Mouse (Mus musculus) ovary, postnatal 36 days (tissue): ENCODE results near the gene Spata32.
"Not testable (repeated sequence)": the region's sequence is repeated elsewhere in the genome, so short reads cannot be mapped to it uniquely, and the experiment has no call there.

Experiments
- DNase-seq: peaks from one replicate; pipeline ENCODE4 v3.0.0; 2022; ENCODE audit warnings: low spot score, mixed read lengths

The Spata32 gene

DNA sequence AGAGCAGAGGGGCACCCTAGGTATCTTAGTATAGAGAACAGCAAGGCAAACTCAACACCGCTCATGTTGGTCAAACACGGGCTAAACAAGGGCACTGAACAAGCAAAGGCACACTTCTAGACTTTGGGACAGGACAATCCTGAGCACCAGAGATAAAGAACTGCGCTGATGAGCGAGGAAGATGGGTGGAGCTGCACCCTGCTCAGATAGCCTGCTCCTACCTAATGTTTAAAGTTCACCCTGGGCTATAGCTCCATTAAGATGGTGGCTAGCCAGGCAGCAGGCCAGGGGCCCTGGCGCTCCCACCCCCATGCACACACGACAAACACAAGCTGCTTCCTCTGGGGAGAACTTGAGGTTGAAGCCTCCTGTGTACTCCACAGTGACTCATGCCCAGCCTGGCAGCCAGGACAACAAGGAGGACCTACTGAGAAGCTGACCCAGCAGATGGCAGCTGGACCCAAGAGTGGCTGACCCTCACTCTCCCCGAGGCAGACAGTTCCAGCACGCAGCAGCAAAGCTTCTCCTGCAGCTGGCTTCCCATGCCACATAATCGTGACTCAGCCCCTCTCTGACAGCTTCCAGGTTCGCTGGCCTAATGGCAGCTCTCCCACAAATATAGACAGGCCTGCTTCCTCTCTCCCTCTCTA is 28.0 kb upstream of the Spata32 start:
- peak; percentile 35 for DNase-seq

GRCm38 (mm10) chr11:103244856-103245255 is 26.6 kb upstream of the Spata32 start:
- DNase-seq, result no peak

- no peak for DNase-seq
Observed at GRCm38 (mm10) chr11:103240740-103241139, 22.5 kb upstream of the Spata32 start.

GRCm38 (mm10) chr11:103237757-103238156 is 19.5 kb upstream of the Spata32 start:
- DNase-seq, result no peak

DNA sequence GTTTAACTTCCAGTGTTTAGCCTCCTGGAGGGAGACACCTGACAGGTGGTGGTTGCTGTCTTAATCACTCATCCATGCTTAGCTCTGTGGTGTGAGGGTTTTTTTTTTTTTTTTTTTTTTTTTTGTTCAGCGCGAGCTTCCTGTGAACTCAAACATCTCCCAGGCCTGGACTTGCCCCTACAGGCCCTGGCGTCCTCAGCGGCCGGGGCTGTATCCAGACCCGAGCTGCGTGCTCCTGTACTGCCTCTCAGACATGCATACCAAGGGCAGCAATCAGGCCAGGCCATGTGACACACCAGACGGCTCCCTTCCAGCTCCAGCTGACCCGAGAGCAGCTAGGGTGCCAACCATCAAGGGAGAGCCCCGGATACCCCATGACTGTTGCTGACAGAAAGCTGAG is 18.7 kb upstream of the Spata32 start:
- DNase-seq, result no peak

DNA sequence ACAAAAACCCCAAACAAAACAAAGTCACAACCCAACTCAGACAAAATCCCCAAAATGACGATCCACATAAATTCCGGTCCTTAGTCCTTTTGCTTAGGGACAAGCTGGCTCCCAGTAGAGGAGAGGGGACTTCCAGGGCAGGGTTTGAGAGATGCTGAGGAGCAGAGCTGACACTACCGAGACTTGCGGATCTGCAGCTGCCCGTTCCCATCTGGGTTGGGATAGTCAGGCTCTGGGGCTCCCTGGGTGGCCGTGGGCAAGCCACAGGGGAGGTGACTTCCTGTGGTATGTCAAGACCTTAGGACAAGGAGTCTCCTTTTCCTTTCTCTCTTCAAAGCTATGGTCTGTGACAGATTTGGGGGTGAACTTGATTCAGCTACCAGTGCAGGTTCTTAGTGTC is 18.2 kb upstream of the Spata32 start:
- DNase-seq, result no peak

- DNase-seq, result no peak
Observed at GRCm38 (mm10) chr11:103235702-103236101, 17.5 kb upstream of the Spata32 start.

- no peak for DNase-seq
Observed at GRCm38 (mm10) chr11:103234447-103234846, 16.2 kb upstream of the Spata32 start.

- DNase-seq, result peak; percentile 81
Observed at GRCm38 (mm10) chr11:103232966-103233365, 14.7 kb upstream of the Spata32 start.

- no peak for DNase-seq
Observed at GRCm38 (mm10) chr11:103231367-103231766, 13.1 kb upstream of the Spata32 start.

DNA sequence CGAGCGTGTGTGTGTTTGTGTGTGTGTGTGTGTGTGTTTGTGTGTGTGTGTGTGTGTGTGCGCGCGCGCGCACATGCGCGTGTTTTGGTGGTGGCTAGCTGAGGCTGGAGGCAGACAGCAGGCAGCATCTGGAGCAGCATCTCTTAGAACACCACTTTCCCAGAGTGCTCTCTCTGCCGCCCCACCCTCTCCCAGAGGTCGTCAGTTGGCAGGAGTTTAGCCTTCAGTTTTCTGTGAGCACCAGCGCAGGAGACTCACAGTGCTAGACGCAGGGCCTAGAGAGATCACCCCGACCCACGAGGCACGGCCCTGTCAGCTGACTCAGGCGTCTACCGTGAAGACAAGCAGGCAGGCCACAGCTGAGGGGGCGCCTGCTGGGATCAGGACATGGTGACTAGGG is 12.4 kb upstream of the Spata32 start:
- DNase-seq, result no peak

DNA sequence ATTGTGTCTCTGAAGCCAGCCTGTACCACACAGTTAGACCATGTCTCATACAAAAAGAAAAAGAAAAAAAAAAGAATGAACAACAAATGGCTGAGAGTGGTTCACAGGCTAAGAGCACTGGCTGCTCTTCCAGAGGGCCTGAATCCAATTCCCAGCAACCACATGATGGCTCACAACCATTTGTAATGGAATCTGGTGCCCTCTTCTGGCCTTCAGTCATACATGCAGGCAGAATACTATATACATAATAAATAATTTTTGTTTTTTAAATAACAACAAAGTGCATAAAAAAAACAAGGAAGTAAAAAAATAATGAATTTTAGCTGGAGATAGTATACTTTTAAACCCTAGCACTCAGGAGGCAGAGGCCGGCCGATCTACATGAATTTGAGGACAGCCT is 11.4 kb upstream of the Spata32 start:
- no peak for DNase-seq

DNA sequence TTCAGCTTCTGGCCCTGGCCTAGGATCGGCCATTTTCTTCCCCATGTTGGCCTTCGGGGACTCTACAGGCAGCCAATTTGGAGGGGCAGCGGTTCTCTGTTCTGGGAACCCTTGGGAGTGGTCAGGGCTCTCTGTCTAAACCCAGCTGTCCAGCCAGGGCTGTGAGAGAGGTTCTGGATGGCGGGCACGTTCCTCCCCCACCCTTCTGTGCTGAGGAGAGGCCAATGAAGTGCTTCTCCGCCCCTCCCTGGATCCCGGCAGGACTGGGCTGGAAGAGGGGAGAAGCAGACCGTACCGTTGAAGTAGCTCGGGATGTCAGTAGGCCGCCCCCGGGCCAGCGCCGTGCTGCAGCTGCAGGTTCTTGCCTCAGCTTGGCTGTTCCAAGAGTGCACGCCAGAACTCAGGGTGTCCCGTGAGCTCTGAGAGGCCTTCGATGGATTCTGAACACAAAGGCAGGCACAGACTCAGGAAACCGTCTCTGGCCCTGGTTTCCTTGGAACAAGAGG is 5.8 kb upstream of the Spata32 start:
- no peak for DNase-seq

GRCm38 (mm10) chr11:103223444-103223843 is 5.2 kb upstream of the Spata32 start:
- DNase-seq, result no peak

- not testable (repeated sequence) for DNase-seq
Observed at GRCm38 (mm10) chr11:103222718-103223117, 4.5 kb upstream of the Spata32 start.

DNA sequence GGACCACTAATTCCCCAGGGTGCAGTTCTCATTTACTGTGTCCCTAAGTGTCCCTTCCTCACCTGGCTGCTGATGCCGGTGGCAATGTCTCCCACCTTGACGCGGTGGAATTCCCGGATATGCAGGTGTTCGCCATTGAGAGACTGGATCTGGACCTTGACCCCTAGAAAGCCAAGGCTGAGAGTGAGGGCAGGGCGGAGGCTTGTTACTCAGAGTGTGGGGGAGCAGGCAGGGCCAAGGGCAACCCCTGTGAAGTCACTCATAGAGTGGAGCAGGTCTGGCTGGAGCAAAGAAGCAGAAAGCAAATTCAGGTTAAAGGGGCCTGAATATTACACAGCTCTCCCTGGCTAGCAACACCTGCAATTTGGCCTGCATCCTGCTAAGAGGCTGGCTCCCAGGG is 3.2 kb upstream of the Spata32 start:
- no peak for DNase-seq

DNA sequence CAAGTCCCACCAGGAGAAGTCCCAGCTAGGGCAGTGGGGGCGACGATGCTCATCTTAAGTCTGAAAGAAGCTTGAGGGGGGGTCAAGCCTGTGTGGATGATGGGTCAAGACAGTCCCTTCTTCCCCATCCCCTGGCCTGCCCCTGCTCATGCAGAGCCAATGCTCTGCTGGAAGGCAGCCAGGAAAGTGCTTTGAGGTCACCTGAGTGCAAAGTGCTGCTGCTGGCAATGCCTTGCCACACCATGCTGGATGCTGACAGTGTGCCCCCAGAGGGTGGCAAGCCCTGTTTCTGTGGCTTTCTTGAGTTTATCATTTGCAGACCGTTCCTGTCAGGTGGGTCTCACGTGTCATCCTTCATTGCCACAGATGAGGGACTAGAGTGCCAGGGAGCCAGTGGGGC is 1.8 kb upstream of the Spata32 start:
- no peak for DNase-seq

DNA sequence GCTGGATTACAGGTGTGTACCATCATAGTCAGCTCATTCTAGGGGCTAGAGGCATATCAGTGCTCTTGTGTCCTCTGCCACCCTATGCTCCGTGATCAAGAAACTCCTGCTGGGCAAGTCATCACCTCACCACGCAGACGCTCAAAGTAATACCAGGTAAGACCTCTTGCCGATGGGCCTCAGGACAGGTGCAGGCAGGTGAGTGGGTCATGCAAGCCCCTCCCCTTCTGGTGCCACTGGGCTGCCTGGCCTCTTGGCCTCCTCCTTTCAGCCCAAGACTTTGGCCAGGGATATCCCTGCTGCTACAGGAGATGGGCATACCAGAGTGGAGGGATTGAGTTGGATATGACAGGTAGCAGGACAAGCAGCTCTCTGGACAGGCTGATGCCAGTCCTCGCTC is 1.0 kb upstream of the Spata32 start:
- no peak for DNase-seq

GRCm38 (mm10) chr11:103218517-103218901 is 277 bp upstream of the Spata32 start:
- no peak for DNase-seq

DNA sequence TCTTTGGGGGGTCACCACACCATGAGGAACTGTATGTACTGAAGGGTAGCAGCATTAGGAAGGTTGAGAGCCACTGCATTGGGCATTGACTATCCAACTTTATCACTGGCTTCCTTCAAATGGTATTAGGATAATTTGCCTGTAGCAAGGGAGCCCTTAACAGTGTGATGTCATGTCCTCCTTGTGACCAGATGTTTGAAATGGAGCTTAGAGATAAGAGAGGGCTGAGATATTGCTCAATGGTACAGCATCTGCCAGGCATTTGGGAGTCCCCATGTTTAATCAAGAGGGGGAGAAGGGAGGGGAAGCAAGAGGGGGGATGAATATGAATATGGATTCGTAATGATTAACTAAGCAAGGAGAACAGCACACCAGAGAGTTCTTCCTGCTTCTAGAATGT is 2.9 kb downstream of the Spata32 start:
- DNase-seq, result no peak

- no peak for DNase-seq
Observed at GRCm38 (mm10) chr11:103213712-103214111, 4.5 kb downstream of the Spata32 start.

DNA sequence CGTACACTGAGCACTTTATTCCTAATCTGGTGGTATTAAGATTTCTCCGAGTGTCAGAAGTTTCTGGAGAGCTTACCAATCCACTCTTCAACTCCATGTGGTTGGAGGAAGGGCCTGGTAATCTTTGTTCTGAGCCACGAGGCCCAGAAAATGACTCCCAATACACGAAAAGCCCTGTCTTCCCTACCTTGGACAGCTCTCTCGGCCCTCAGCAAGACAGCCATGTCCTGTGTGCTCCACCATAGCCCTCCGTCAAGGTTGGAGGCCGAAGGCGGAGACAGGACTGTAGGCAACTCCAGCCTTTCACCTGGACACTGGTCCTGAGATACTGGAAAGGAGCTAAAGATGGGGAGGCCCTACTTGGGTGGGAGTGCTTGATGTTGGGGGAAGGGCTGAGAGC is 7.9 kb downstream of the Spata32 start:
- no peak for DNase-seq

- DNase-seq, result no peak
Observed at GRCm38 (mm10) chr11:103208458-103208857, 9.8 kb downstream of the Spata32 start, which contains the start of gene 1700023F06Rik. 1700023F06Rik (minus strand) TSS chr11:103208558.

DNA sequence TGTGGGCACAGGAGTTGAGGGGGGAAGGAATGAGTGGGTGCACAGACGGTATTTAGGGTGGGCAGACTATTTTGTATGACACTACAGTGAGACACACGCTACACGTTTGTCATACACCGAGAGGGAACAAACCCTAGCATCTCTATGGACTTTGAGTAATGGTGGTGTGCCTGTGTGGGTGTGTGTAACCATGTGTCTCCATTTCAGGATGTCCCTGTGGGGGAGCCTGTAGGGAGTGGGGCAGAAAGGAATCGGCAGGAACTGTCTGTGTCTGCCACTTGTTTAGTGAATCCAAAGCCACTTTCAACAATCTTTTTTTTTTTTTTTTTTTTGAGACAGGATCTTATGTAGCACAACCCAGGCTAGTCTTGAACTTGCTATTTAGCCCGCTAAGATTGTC is 12.0 kb downstream of the Spata32 start:
- DNase-seq, result no peak
